Mouse (Mus musculus): ENCODE results near the gene Gla.
"Not testable (repeated sequence)": the region's sequence is repeated elsewhere in the genome, so short reads cannot be mapped to it uniquely, and the experiment has no call there.

Gene Gla

GRCm38 (mm10) chrX:134586447-134586846 is 14.5 kb downstream of the Gla start:
- no peak for DNase-seq

- DNase-seq = peak; percentile 92
These were observed 15.6 kb downstream of the Gla start, which contains the start of gene Rpl36a for GRCm38 (mm10) chrX:134585103-134586002. Gene Rpl36a, plus strand, starts transcription at chrX:134585654.

- DNase-seq = no peak
These were observed 17.8 kb downstream of the Gla start, which contains the start of gene Btk for GRCm38 (mm10) chrX:134582888-134583669. Gene Btk, minus strand, starts transcription at chrX:134583570.

- no peak for DNase-seq
These were observed 18.7 kb downstream of the Gla start for GRCm38 (mm10) chrX:134582270-134582669.

GRCm38 (mm10) chrX:134580528-134581305 is 20.2 kb downstream of the Gla start:
- DNase-seq = no peak

- DNase-seq = no peak
These were observed 23.0 kb downstream of the Gla start for GRCm38 (mm10) chrX:134577896-134578295.

- no peak for DNase-seq
These were observed 34.2 kb downstream of the Gla start for GRCm38 (mm10) chrX:134566536-134567222.

- DNase-seq = no peak
These were observed 36.6 kb downstream of the Gla start for GRCm38 (mm10) chrX:134564326-134564725.

- no peak for DNase-seq
These were observed 46.5 kb downstream of the Gla start for GRCm38 (mm10) chrX:134554425-134554824.

GRCm38 (mm10) chrX:134553326-134553725 is 47.6 kb downstream of the Gla start:
- DNase-seq = no peak

GRCm38 (mm10) chrX:134550903-134551302 is 50.0 kb downstream of the Gla start:
- DNase-seq = peak; percentile 26

GRCm38 (mm10) chrX:134547330-134547729 is 53.6 kb downstream of the Gla start:
- no peak for DNase-seq

GRCm38 (mm10) chrX:134541955-134542308 is 59.0 kb downstream of the Gla start:
- no peak for DNase-seq

- peak; percentile 53 for DNase-seq
These were observed 59.6 kb downstream of the Gla start, which contains the start of gene Timm8a1 for GRCm38 (mm10) chrX:134541145-134541954. Gene Timm8a1, minus strand, starts transcription at chrX:134541865.

- no peak for DNase-seq
These were observed 60.4 kb downstream of the Gla start for GRCm38 (mm10) chrX:134540414-134541135.

GRCm38 (mm10) chrX:134539795-134540194 is 61.1 kb downstream of the Gla start:
- not testable (repeated sequence) for DNase-seq
